Mouse (Mus musculus): ENCODE measurements around the gene Abca17.

DNA sequence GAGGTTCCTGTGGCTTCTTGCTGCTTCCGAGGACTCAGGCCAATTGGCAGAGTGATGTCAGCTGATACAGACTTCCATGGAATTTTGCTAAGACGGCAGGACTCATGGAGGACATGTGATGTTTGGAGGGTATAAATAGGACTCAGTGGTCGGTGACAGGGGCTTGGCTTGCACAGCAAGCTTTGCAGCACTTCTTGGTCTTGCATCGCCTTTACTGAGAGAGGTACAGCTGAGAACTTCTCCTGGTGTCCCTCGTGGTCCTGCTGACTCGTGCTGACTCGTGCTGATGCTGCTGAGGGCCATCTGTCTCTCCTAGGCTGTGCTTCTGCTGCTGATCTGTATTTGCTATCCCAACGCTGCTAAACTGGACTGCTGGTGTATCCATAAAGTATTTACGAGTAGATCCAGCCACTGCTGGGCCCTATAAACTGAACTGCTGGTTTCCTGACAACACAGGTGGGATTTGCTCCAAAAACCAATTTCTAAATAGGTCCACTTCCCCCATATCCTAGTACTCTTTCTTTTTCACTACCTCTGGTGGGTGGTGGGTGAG is 67.5 kb downstream of the Abca17 start:
- no peak for TF ChIP-seq CTCF (IDR thresholded peaks at IDR 0.05; ENCODE audit: extremely low read depth, insufficient read depth, low read length)
- TF ChIP-seq POLR2A (IDR thresholded peaks at IDR 0.05; ENCODE audit: extremely low read depth, insufficient read depth, low read length): no peak
